Mouse (Mus musculus): ENCODE data around the gene Erg.

The Erg gene

DNA sequence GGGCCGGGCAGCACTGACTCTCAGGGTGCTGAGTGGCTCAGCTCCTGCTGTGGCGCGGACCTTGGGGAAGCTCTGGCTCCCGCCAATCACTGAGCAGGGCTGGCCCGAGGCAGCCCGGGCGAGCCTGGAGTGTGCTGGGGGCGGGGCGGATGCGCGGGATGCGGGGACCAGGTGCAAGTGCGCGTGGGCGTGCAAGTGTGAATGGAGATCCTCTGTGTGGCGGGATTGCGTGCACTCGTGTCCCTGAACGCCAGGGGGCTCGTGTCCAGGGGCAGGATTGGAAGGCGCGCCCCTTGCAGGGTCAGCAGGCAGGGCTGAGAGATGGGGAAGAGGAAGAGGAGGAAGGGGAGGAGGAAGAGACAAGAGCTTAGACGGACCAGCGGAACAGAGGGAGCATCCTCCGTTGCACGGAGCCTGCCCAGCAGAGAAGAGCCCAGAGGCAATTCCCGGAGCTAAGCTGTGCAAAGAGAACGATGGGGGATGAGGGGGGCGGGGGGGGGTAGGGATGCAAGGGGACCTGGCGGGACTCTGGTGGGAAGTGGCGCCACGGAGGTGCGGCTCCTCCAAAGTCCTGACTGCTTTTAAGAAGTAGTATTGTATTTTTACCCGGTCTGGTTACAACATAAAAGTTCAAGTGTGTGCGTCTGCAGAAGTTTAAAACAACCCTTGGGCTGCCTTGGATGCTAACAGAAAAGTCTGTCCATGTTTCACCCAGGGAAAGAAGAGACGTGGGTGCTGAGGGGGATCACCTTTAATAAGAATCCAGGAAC lies 667 bp downstream of the Erg start:
- in situ Hi-C loops (cut with MboI, MseI): no loop called here

DNA sequence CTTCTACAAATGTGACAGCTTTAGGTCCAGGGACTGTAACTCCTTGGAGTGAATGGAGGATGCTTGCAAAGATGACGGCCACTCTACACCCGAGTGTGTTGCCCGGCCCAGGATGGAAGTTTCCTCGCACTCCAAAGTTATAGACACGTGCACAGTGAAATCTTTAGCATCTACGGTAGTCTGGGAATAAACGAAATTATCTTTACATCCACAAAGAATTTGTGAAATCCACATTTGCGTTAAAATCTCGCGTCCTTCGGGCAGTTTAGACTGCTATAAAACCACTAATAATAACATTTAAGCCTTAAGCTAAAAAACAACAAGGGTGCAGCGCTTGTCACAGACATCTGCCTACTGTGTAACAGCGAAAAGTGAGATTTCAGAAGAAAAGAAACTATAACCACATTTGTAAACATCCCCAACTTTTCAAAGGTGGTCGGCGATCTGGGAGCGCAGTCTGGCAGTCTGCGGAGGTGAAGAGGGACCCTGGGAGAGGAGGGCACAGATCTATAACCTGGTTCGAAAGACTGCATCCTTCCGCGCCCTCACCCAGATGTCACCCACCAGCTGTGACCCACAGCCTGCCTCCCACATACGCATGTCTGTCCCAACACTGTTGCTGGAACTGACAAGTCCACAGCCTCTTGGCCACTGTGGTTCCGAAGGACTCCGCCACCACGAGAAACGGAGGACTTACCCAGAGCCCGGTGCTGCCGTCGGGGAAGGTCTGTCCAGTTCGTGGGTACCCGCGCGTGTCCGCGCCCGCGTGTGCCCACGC lies 1.5 kb downstream of the Erg start:
- in situ Hi-C loops (cut with MboI, MseI): no loop called here

DNA sequence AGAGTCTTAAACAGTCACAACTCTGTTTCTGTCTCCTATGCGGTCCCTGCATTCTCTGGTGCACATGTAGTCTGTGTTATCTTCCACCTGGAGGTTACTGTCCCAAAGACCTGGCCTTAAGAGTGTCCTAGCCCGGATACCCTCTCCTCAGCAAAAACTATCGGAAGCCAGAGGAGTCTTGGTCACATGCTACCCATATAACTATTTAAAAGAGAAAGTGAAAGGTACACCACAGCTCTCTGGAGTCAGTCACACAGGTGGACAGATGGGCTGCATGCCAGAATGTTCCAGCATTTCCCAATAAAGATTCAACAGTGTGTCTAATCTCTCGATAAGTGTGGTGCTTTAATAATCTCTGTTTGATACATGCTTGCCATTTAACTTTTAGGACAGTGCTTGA lies 7.1 kb downstream of the Erg start:
- in situ Hi-C loops (cut with MboI, MseI): loop anchor here (10.0 kb wide), 1 partner anchor 56 kb away; no protein-coding TSS in a partner anchor

DNA sequence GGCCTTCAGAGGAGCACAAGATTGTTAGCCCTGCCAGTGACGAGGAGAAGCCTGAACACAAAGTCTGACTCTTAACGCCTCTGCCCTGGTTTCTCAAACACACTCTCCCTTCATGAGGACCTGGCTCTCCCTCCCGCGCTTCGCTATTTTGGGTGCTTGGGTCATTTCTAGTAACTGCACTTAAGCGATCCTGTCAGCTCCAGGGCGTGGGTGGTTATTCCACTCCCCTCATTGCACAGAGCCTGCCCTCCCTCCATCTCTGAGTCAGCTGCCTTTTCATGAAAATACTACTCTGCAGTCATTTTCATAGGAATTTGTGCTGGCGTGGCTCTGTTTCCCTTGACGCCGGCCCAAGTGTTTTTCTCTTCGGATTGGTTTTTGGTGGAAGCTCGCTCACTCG lies 13.2 kb downstream of the Erg start:
- in situ Hi-C loops (cut with MboI, MseI): loop anchor here (5.0 to 10.0 kb wide), 2 partner anchors 62 to 221 kb away; no protein-coding TSS in a partner anchor

DNA sequence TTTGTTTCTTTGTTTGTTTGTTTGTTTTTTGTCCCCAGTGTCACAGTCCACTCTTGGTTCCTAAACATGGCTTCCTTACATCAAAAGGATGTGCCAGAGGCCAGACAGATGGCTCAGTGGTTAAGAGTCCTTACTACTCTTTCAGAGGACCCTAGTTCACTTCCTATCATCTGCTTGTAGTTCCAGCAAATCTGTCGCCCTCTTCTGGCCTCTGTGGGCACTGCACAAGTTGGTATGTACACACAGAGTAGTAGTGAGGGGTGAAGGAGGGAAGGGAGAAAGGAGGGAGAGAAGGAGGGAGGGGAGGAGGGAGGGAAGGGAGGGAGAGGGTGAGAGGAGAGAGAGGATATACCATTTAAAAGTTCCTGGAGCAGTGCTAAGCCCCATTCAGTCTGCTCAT lies 15.8 kb downstream of the Erg start:
- in situ Hi-C loops (cut with MboI, MseI): loop anchor here (5.0 to 10.0 kb wide), 2 partner anchors 64 to 218 kb away; no protein-coding TSS in a partner anchor

DNA sequence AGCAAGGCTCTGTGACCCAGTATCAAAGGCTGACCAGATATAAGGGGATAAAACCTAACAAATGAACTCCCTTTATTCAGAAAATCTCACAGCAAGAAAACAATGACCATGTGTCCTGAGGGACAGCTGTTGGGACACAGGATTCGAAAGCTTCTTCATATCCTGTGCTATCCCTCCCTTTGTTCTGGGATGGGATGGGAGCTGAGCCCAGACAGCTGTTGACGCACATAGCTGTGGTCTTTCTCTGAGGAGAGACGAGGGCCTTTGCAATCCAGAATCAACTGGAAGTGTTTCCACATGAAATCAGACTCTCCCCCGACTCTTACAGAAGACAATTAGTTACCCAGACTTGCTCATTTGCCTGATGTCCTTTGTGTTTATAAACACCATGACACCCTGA lies 29.6 kb downstream of the Erg start:
- in situ Hi-C loops (cut with MboI, MseI): no loop called here

DNA sequence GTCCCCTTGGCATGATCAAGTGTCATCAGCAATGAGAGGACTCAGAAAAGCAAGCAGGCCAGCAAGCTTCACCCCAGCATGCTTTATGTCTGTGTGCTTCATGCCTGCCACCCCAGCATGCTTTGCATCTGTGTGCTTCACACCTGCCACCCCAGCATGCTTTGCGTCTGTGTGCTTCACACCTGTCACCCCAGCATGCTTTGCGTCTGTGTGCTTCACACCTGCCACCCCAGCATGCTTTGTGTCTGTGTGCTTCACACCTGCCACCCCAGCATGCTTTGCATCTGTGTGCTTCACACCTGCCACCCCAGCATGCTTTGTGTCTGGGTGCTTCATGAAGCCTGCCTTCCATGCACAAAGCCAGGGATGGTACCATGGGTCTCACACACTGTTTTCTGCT lies 33.3 kb downstream of the Erg start:
- in situ Hi-C loops (cut with MboI, MseI): no loop called here

DNA sequence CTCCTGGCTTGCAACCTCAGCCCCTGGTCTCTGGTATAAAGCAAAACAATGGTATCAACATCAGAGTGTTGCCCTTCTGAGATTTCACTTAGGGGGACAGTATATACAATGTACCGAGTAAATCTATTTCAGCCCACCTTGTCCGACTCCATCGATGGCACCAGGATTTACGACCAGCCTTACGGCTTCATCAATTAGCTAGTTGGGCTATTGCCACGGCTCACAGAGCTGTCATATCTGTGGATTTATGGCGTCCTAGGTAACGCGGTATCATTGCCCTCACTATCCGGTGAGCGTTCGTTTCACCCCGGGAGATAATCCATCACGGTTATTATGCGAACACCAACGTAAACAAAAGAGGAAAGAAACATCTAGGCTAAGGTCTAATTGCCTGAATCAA lies 33.9 kb downstream of the Erg start:
- in situ Hi-C loops (cut with MboI, MseI): no loop called here

DNA sequence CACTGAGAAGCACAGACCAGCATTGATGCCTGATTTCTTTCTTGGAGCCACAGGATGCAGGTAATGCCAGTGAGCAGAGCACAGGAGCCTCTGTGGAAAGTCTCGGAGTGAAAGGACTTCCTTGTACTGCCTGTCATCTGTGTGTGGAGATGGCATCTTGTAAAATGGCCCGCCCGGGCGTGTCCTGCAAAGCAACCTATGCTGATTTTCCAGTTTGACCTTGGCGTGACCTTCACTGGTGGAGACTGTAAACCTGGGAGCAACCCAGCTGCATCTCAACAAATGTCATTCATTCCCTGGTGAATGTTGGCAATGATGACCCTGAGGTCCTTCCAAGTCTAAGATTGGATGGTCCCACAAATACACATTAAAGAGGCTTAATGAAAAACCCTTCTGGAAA lies 35.9 kb downstream of the Erg start:
- in situ Hi-C loops (cut with MboI, MseI): no loop called here

DNA sequence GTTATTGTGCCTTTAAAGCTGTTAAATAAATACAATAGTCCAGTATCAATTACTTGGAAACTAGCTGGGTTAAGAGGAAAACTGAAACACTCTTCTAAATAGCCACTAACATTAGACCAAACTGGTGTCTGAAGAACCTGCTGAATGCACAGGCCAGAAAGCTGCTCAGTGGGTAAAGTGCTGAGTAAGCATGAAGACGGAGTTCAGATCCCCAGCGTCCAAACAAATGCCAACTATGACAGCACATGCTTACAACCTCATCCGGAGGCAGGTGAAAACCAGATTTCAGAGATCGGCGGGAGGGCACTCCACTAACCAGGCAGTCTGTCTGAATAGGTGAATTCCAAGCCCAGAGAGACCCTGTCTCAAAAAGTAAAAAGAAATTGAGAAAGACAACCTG lies 41.6 kb downstream of the Erg start:
- in situ Hi-C loops (cut with MboI, MseI): loop anchor here (10.0 kb wide), 1 partner anchor 60 kb away; no protein-coding TSS in a partner anchor

DNA sequence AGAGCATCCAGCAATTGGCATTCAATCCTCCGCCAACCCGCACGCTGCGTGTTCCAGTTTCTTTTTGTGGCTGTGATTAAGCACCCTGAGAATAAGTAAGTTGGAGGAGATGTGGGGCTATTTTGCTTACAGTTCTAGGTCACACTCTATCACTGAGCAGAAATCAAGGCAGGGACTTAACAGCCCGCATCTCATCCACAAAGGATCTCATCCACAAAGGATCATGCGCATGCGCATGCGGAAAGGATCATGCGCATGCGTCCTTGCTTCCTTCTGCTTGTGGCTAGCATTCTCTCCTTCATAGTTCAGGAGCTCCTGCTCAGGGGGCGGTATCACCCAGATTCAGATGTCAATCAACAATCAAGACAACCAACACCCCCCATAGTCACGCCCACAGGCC lies 42.9 kb downstream of the Erg start:
- in situ Hi-C loops (cut with MboI, MseI): loop anchor here (10.0 kb wide), 1 partner anchor 59 kb away; no protein-coding TSS in a partner anchor

DNA sequence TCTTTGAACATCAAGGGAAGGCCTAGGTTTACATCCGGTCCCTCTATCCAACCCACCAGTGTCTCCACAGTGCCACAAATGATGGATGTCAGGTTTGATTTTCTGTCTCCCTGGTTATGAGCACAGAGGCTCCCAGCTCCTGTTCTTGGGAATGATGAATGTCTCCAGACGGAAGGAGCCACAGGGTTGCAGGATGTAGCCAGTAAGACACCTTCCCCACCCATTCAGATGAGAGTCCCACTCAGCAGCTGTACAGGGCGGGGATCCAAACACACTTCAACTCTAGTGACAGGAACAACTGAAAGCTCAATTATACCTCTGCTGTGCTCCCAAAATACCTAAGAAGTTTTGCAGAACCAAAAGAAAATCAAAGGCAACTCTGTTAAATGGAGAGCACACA lies 51.2 kb downstream of the Erg start:
- in situ Hi-C loops (cut with MboI, MseI): no loop called here

DNA sequence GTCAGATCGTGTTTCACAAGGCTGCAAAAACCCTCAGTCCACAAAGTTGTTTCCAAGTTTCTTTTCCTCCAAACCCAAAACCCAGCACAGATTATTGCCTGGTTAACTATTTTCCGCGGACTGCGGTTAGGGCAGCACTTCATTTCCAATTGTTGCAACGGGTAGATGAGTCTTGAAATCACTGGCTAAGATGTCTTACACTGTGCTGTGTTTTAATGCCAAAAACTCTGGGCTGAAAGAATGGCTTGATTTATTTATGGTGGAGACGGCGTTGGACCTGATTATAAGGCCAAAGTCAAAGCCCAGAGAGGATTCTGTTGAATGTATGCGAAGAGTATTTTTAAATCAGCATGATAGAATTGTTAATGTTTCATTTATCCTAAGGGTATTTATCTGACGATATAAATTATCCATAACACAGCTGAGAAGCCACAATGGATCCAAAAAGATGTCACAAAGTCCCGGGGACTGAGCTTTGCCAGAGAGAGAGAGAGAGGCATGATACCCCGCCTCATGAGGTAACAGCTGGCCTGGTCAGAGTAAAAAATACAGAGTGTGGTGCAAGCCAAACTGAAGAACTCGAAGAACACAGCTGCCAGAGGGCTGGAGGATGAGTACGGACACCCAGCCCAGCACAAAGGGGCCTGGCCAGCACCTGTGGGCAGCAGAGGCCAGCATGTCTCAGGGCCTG lies 53.9 kb downstream of the Erg start:
- in situ Hi-C loops (cut with MboI, MseI): no loop called here

DNA sequence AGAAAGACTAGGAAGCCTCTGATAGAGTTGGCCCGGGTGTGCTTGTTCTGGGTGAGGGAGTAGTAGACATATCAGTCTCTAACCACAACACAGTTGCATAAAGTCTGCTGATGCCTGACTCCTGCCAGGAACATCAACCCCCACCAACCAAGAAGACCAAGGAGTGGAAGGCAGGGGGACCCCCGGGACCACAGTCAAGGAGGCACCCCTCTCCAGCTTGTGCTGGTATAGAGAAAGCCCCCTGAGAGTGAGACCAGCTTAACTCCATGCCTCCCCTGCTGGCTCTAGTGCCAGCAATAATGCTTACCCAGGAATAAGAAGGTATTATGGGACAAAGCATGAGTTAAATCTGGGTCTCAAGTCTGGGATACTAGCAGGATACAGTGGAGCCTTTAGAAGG lies 58.8 kb downstream of the Erg start:
- in situ Hi-C loops (cut with MboI, MseI): no loop called here

DNA sequence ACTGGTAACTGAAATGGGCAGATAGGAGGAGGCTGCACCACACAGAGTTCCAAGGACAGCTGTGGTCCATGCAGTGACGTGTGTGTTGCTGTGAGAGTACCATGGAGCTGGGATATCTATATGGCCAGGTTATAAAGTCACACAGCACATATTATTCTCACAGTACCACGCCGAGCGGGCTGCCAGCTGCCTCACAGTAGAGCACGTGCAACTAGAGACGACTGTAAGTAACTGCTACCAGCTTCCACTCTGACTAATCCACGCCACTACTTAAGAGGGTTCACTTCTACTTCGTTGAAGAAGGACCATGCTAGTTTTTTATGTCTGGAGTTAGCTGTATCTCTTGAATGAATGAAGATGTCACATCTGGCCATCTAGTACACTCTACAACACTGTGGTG lies 66.9 kb downstream of the Erg start:
- in situ Hi-C loops (cut with MboI, MseI): no loop called here

DNA sequence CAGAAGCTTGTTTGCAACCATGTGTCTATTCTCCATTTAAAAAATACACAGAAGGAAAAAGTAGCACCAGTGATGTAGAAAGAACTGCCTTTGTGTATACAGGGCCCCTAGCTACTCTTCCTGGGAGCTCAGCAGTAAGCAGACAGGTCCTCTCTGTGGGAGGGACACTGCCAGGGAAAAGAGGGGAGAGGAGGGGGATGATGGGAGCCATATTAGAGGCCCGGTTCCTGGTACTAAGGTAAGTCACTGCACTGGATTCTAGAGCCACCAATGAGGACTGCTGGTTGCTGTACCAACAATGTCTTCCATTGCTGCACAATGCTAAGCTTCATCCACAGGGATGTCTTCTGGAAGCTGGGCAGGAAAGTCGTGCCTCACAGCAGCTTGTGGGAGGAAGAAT lies 80.3 kb downstream of the Erg start:
- in situ Hi-C loops (cut with MboI, MseI): no loop called here

DNA sequence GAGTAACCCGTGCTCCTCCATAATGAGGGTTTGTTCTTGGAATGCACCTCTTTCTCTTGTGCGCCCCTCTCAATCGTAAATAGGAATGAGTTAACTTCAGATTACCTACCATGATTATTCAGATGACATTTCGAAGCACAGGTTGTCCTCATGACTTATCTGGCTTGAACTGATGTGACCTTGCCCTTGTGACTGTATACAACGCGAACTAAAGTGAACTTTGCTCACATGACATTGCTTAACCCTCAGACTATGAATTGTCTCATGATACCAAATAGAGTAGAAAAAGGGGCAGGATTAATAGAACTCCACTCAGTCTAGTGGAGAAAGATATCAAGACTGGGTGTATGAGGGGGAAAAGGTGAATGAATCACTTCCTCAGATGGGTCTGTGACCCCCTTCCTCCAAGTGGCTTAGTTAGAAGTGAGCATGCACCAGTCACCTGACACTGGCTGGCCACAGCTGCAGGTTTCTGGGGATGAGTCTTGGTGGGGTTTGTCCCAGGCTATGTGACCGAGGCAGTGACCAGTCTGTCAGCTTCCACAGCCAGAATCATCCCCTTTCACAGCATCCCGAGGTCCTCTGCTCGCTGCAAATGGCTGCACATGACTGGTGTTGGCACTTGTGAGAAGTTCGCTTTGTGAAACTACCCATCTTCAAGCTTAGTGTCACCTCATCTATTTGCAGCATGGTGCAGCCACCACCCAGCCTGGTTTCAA lies 89.7 kb downstream of the Erg start:
- in situ Hi-C loops (cut with MboI, MseI): no loop called here

DNA sequence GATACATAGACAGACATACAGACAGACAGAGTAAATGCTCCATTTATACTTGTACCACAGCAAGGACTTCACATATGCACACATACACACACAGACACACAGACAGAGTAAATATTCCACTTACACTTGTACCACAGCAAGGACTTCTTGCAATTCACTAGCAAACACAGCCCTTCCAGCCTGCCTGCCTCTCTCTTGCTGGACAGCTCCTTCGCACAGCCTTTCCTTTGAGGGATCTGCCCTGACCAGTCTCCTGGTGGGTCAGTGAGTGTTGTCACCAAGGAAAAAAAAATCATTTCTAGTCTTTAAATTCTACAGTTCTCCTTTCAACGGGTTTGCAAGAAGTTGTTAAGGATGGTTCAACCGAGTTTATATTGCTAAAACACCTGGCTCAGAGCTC lies 92.3 kb downstream of the Erg start:
- in situ Hi-C loops (cut with MboI, MseI): no loop called here

DNA sequence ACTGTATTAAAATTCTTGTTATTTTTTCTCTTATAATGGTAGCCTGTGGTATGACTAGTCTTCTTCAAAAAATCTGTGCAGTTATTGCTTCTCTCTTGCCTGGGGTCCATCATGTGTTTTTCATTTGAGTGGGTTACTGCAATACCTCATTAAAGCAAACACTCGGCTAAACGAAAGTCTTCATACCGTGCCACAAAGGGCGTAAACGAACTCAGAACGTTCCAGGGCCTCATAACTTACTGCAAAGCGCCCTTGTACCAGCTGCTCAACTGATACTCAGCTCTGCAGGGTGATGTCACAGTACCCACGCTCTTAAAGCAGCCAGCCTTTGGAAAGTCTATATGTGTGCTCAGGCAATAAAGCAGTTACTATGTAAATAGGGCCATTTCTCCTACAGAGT lies 93.1 kb downstream of the Erg start:
- in situ Hi-C loops (cut with MboI, MseI): no loop called here

DNA sequence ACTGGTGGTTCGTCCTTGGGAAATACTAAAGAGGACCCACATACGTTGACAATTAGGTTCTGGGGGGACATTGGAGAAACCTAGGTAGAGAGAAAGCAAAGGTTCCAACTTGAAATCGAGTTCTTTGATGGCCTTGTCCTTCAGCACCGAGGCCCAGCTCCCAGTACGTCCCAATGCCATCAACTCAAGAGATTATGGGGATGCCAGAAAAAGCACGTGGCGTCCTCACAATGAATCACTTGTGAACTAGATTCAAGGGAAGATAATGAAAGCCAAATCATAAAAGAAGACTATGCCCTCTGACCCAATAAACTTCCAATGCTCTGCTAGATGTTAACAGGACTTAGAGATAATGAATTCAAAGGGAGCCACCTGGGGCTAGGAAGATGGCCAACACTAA lies 94.2 kb downstream of the Erg start:
- in situ Hi-C loops (cut with MboI, MseI): no loop called here

DNA sequence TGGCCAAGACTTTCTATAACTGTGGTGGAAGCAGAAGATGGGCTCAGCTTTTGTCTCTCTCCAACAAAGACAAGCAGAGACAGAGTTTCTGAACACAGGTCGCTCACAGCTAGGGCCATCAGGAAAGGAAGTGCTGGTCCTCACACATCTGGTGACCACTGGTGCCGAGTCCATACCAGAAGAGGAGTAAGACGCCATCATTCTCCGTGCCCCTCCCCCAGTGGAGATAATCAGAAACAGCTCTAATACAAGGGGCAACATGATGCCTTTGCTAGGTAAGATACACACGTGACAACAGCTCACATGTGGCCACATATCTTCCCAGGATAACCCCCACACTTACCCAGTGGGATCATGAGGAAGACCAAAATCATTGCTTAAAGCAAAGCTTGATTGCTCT lies 96.0 kb downstream of the Erg start:
- in situ Hi-C loops (cut with MboI, MseI): no loop called here
